Mouse (Mus musculus) midbrain, embryonic 13.5 days (tissue): ENCODE measurements at regions not wholly inside any gene's neighbourhood (a gene's known extent, or its start where the extent isn't known, plus 50 kb on each side); places are given as distances from the start of the nearest gene placed in this dataset.

Experiments used
- ATAC-seq: fragments of 200-750 bp; cut with Nextera tagmentation; 2 replicates; pipeline ENCODE4 v1.8.0; 2017; ENCODE audit warnings: mild to moderate bottlenecking, moderate TSS enrichment, moderate library complexity
- H3K27ac ChIP-seq: fragments of 300-500 bp; sonication (generic); 2 replicates; pipeline ENCODE4 v1.5.1; 2015; ENCODE audit warnings: inconsistent platforms, mild to moderate bottlenecking, moderate library complexity
- H3K27me3 ChIP-seq: fragments of 300-500 bp; sonication (generic); 2 replicates; pipeline ENCODE4 v1.6.1; 2015; ENCODE audit warnings: mild to moderate bottlenecking, inconsistent platforms
- H3K36me3 ChIP-seq: fragments of 300-500 bp; sonication (generic); 2 replicates; pipeline ENCODE4 v1.6.1; 2015; ENCODE audit warnings: mild to moderate bottlenecking, inconsistent platforms
- H3K4me1 ChIP-seq: fragments of 300-500 bp; sonication (generic); replicated peaks from 2 replicates; pipeline ENCODE4 v1.6.1; 2015; ENCODE audit warnings: inconsistent platforms
- H3K4me2 ChIP-seq: fragments of 300-500 bp; sonication (generic); replicated peaks from 2 replicates; pipeline ENCODE4 v1.6.1; 2015; ENCODE audit warnings: moderate library complexity, mild to moderate bottlenecking, inconsistent platforms
- H3K4me3 ChIP-seq: fragments of 300-500 bp; sonication (generic); replicated peaks from 2 replicates; pipeline ENCODE4 v1.5.1; 2015; ENCODE audit warnings: mild to moderate bottlenecking, inconsistent platforms
- H3K9ac ChIP-seq: fragments of 300-500 bp; sonication (generic); replicated peaks from 2 replicates; pipeline ENCODE4 v1.6.1; 2015; ENCODE audit warnings: mild to moderate bottlenecking, inconsistent platforms
- H3K9me3 ChIP-seq: fragments of 300-500 bp; sonication (generic); 2 replicates; pipeline ENCODE4 v1.6.1; 2016; ENCODE audit warnings: mild to moderate bottlenecking, inconsistent platforms
- WGBS: fragments of 180-500 bp; shearing (Covaris S2); methylation state at CpG from one replicate; pipeline ENCODE4 v1.1.7; 2015; 5-methylcytosine and 5-hydroxymethylcytosine counted together

GRCm38 (mm10) chr4:32156965-32157364 lies 81.6 kb upstream of the Bach2 start:
- WGBS, result 80% methylated on average over 8 of the region's 8 CpGs
- no peak for ATAC-seq
- Histone ChIP-seq H3K9me3 (no peaks in the 10 kb centered on the region), H3K36me3 (no peaks in the 10 kb centered on the region), H3K4me3 (no peak overlapping the region), H3K27me3 (no peaks in the 10 kb centered on the region), H3K27ac (no peak overlapping the region), H3K4me1 (peaks cover 9% of the 10 kb centered on the region), H3K4me2 (no peak overlapping the region), H3K9ac (no peak overlapping the region)

- Histone ChIP-seq H3K4me1 (peaks cover 13% of the 10 kb centered on the region), H3K9ac (no peak overlapping the region), H3K9me3 (no peaks in the 10 kb centered on the region), H3K4me2 (no peak overlapping the region), H3K4me3 (no peak overlapping the region), H3K36me3 (no peaks in the 10 kb centered on the region), H3K27ac (no peak overlapping the region), H3K27me3 (no peaks in the 10 kb centered on the region)
- ATAC-seq, result no peak
- WGBS, result 58% methylated on average over 5 of the region's 5 CpGs
These were observed 80.2 kb upstream of the Bach2 start for GRCm38 (mm10) chr4:32158451-32158850.

GRCm38 (mm10) chr4:32158886-32159285 lies 79.7 kb upstream of the Bach2 start:
- Histone ChIP-seq H3K9ac (no peak overlapping the region), H3K4me1 (peaks cover 13% of the 10 kb centered on the region), H3K27me3 (no peaks in the 10 kb centered on the region), H3K4me3 (no peak overlapping the region), H3K4me2 (no peak overlapping the region), H3K27ac (no peak overlapping the region), H3K9me3 (no peaks in the 10 kb centered on the region), H3K36me3 (no peaks in the 10 kb centered on the region)
- 40% methylated on average over 4 of the region's 4 CpGs for WGBS
- no peak for ATAC-seq

- no peaks in the 10 kb centered on the region for H3K36me3 ChIP-seq
- 0 out of 2 replicates have a peak, but pooled peaks cover 3% of the 10 kb centered on the region for H3K27me3 ChIP-seq
- no peak for ATAC-seq
- no peak overlapping the region for H3K4me2 ChIP-seq
- no peak overlapping the region for H3K9ac ChIP-seq
- no peak overlapping the region for H3K27ac ChIP-seq
- H3K4me3 ChIP-seq, result no peak overlapping the region
- peaks cover 13% of the 10 kb centered on the region for H3K4me1 ChIP-seq
- H3K9me3 ChIP-seq, result no peaks in the 10 kb centered on the region
- 72% methylated on average over 2 of the region's 2 CpGs for WGBS
These were observed 77.8 kb upstream of the Bach2 start for GRCm38 (mm10) chr4:32160815-32161214.

- H3K9ac ChIP-seq, result no peak overlapping the region
- ATAC-seq, result peak; percentile 29; the same call in 1 of the 2 replicates
- H3K4me3 ChIP-seq, result no peak overlapping the region
- 46% methylated on average over 10 of the region's 10 CpGs for WGBS
- H3K4me1 ChIP-seq, result peaks cover 17% of the 10 kb centered on the region
- 0 out of 2 replicates have a peak overlapping the region, but pooled peaks have one; percentile 3 for H3K27ac ChIP-seq
- no peaks in the 10 kb centered on the region for H3K36me3 ChIP-seq
- no peaks in the 10 kb centered on the region for H3K9me3 ChIP-seq
- no peak overlapping the region; the same call in 1 of the 2 replicates for H3K4me2 ChIP-seq
- H3K27me3 ChIP-seq, result peaks cover 3% of the 10 kb centered on the region; the same call in 1 of the 2 replicates
These were observed 76.5 kb upstream of the Bach2 start for GRCm38 (mm10) chr4:32161871-32162656.

GRCm38 (mm10) chr4:32162694-32163240 lies 75.8 kb upstream of the Bach2 start:
- H3K4me1 ChIP-seq, result peaks cover 17% of the 10 kb centered on the region
- no peak for ATAC-seq
- H3K9ac ChIP-seq, result no peak overlapping the region
- H3K27ac ChIP-seq, result no peak overlapping the region
- H3K4me3 ChIP-seq, result no peak overlapping the region
- no peaks in the 10 kb centered on the region for H3K9me3 ChIP-seq
- WGBS, result 88% methylated on average over 12 of the region's 12 CpGs
- H3K4me2 ChIP-seq, result no peak overlapping the region
- H3K27me3 ChIP-seq, result peaks cover 3% of the 10 kb centered on the region; the same call in 1 of the 2 replicates
- no peaks in the 10 kb centered on the region for H3K36me3 ChIP-seq

- peaks cover 14% of the 10 kb centered on the region for H3K4me1 ChIP-seq
- H3K4me3 ChIP-seq, result no peak overlapping the region
- H3K9me3 ChIP-seq, result no peaks in the 10 kb centered on the region
- H3K9ac ChIP-seq, result no peak overlapping the region
- peaks cover 3% of the 10 kb centered on the region; the same call in 1 of the 2 replicates for H3K27me3 ChIP-seq
- 89% methylated on average over 11 of the region's 11 CpGs for WGBS
- no peak for ATAC-seq
- H3K4me2 ChIP-seq, result no peak overlapping the region
- H3K36me3 ChIP-seq, result no peaks in the 10 kb centered on the region
- H3K27ac ChIP-seq, result no peak overlapping the region
These were observed 74.4 kb upstream of the Bach2 start for GRCm38 (mm10) chr4:32164081-32164641.

- WGBS, result 81% methylated on average over 11 of the region's 11 CpGs
These were observed 73.8 kb upstream of the Bach2 start for GRCm38 (mm10) chr4:32164736-32165241.

GRCm38 (mm10) chr4:32165918-32166528 lies 72.6 kb upstream of the Bach2 start:
- no peak for ATAC-seq
- H3K4me1 ChIP-seq, result peaks cover 14% of the 10 kb centered on the region
- H3K4me3 ChIP-seq, result no peak overlapping the region
- H3K36me3 ChIP-seq, result no peaks in the 10 kb centered on the region
- H3K9ac ChIP-seq, result no peak overlapping the region
- no peak overlapping the region for H3K4me2 ChIP-seq
- H3K27ac ChIP-seq, result no peak overlapping the region
- H3K9me3 ChIP-seq, result no peaks in the 10 kb centered on the region
- H3K27me3 ChIP-seq, result peaks cover 3% of the 10 kb centered on the region; the same call in 1 of the 2 replicates
- WGBS, result 46% methylated on average over 12 of the region's 12 CpGs

More at GRCm38 (mm10) chr4:32164736-32165241, 73.8 kb upstream of the Bach2 start:
- H3K4me1 ChIP-seq, result peaks cover 14% of the 10 kb centered on the region
- no peak overlapping the region for H3K4me3 ChIP-seq
- no peaks in the 10 kb centered on the region for H3K36me3 ChIP-seq
- H3K27ac ChIP-seq, result no peak overlapping the region
- no peak for ATAC-seq
- H3K4me2 ChIP-seq, result no peak overlapping the region
- H3K9me3 ChIP-seq, result no peaks in the 10 kb centered on the region
- no peak overlapping the region for H3K9ac ChIP-seq
- H3K27me3 ChIP-seq, result peaks cover 3% of the 10 kb centered on the region; the same call in 1 of the 2 replicates

- no peak overlapping the region for H3K4me2 ChIP-seq
- no peak overlapping the region for H3K27ac ChIP-seq
- no peaks in the 10 kb centered on the region for H3K36me3 ChIP-seq
- WGBS, result 42% methylated on average over 11 of the region's 11 CpGs
- H3K9me3 ChIP-seq, result 0 out of 2 replicates have a peak, but pooled peaks cover 3% of the 10 kb centered on the region
- H3K9ac ChIP-seq, result no peak overlapping the region
- H3K27me3 ChIP-seq, result peaks cover 3% of the 10 kb centered on the region; the same call in 1 of the 2 replicates
- no peak for ATAC-seq
- no peak overlapping the region for H3K4me3 ChIP-seq
- H3K4me1 ChIP-seq, result peaks cover 7% of the 10 kb centered on the region; the same call in 1 of the 2 replicates
These were observed 71.5 kb upstream of the Bach2 start for GRCm38 (mm10) chr4:32167151-32167550.

GRCm38 (mm10) chr4:32170106-32170459 lies 68.5 kb upstream of the Bach2 start:
- 63% methylated on average over 4 of the region's 4 CpGs for whole genome bisulfite sequencing
- no peak for ATAC-seq
- Histone ChIP-seq H3K27me3 (no peaks in the 10 kb centered on the region; the same call in 1 of the 2 replicates), H3K27ac (no peak overlapping the region), H3K4me2 (no peak overlapping the region), H3K9ac (no peak overlapping the region), H3K4me3 (no peak overlapping the region), H3K4me1 (0 out of 2 replicates have a peak, but pooled peaks cover 4% of the 10 kb centered on the region), H3K36me3 (no peaks in the 10 kb centered on the region), H3K9me3 (0 out of 2 replicates have a peak, but pooled peaks cover 3% of the 10 kb centered on the region)
